Mouse (Mus musculus) G1E (cell line): Measurements from ENCODE around the gene Acot2.

Experiments used
- CTCF ChIP-seq: IDR thresholded peaks from 2 replicates; pipeline ENCODE4 v1.5.1; 2012; ENCODE audit warnings: low read depth, low read length, inconsistent platforms, mixed read lengths
- GATA1 ChIP-seq: IDR thresholded peaks from 2 replicates; pipeline ENCODE4 v1.6.1; 2012; ENCODE audit warnings: borderline replicate concordance, low read length, inconsistent platforms, mixed read lengths

- TF ChIP-seq GATA1 = no peak
- no peak for TF ChIP-seq CTCF
These were observed 38.6 kb upstream of the Acot2 start for GRCm38 (mm10) chr12:83949043-83949442.
